Mouse (Mus musculus) CH12F3 (cell line): ENCODE results near the gene Tns3.
"Not testable (repeated sequence)": the region's sequence is repeated elsewhere in the genome, so short reads cannot be mapped to it uniquely, and the experiment has no call there.

Source experiments
- in situ Hi-C: fragments of 300-500 bp; cut with MboI; formaldehyde crosslinking; loops from 2 replicates; pipeline ENCODE4 v1.14.3; 2020; ENCODE audit warnings: low sequenced_read_pairs

Gene Tns3

GRCm38 (mm10) chr11:8623852-8624178 is 40.5 kb downstream of the Tns3 start:
- in situ Hi-C loops: no loop called here

GRCm38 (mm10) chr11:8622668-8623067 is 41.7 kb downstream of the Tns3 start:
- in situ Hi-C loops: no loop called here

GRCm38 (mm10) chr11:8619111-8619510 is 45.2 kb downstream of the Tns3 start:
- in situ Hi-C loops: not testable (repeated sequence)

GRCm38 (mm10) chr11:8618301-8618700 is 46.0 kb downstream of the Tns3 start:
- in situ Hi-C loops: no loop called here

- in situ Hi-C loops: no loop called here
These were observed 48.9 kb downstream of the Tns3 start for GRCm38 (mm10) chr11:8615436-8615835.

- in situ Hi-C loops: no loop called here
These were observed 53.9 kb downstream of the Tns3 start for GRCm38 (mm10) chr11:8610456-8610855.

GRCm38 (mm10) chr11:8609873-8610272 is 54.5 kb downstream of the Tns3 start:
- in situ Hi-C loops: no loop called here

- in situ Hi-C loops: no loop called here
These were observed 57.2 kb downstream of the Tns3 start for GRCm38 (mm10) chr11:8607123-8607522.

GRCm38 (mm10) chr11:8604789-8605569 is 59.4 kb downstream of the Tns3 start:
- in situ Hi-C loops: no loop called here

GRCm38 (mm10) chr11:8602606-8603005 is 61.7 kb downstream of the Tns3 start:
- in situ Hi-C loops: no loop called here

- in situ Hi-C loops: no loop called here
These were observed 62.9 kb downstream of the Tns3 start for GRCm38 (mm10) chr11:8601411-8601821.

- in situ Hi-C loops: no loop called here
These were observed 68.7 kb downstream of the Tns3 start for GRCm38 (mm10) chr11:8595642-8596041.

- in situ Hi-C loops: no loop called here
These were observed 71.2 kb downstream of the Tns3 start for GRCm38 (mm10) chr11:8593172-8593571.

GRCm38 (mm10) chr11:8591271-8591670 is 73.1 kb downstream of the Tns3 start:
- in situ Hi-C loops: no loop called here

- in situ Hi-C loops: no loop called here
These were observed 75.0 kb downstream of the Tns3 start for GRCm38 (mm10) chr11:8589226-8589905.

- in situ Hi-C loops: no loop called here
These were observed 76.4 kb downstream of the Tns3 start for GRCm38 (mm10) chr11:8587941-8588340.

GRCm38 (mm10) chr11:8586996-8587644 is 77.2 kb downstream of the Tns3 start:
- in situ Hi-C loops: no loop called here

- in situ Hi-C loops: no loop called here
These were observed 78.0 kb downstream of the Tns3 start for GRCm38 (mm10) chr11:8586374-8586773.

- in situ Hi-C loops: no loop called here
These were observed 78.6 kb downstream of the Tns3 start for GRCm38 (mm10) chr11:8585686-8586085.

- in situ Hi-C loops: no loop called here
These were observed 79.4 kb downstream of the Tns3 start for GRCm38 (mm10) chr11:8584925-8585324.

GRCm38 (mm10) chr11:8584307-8584706 is 80.0 kb downstream of the Tns3 start:
- in situ Hi-C loops: no loop called here

GRCm38 (mm10) chr11:8583137-8583536 is 81.2 kb downstream of the Tns3 start:
- in situ Hi-C loops: no loop called here
